Mouse (Mus musculus) kidney, embryonic 14.5 days (tissue): ENCODE measurements around the gene Dmbt1. TPM values are rescaled to one million over a fixed set of nuclear protein-coding genes. Genes with fewer than 3 reads are reported as not detected.
A peak's percentile ranks its signal among the peaks of the same experiment; 100 is the strongest.

ENCODE experiments used
- ATAC-seq: fragments of 200-750 bp; cut with Nextera tagmentation; 2 replicates; pipeline ENCODE4 v1.8.0; 2017; ENCODE audit warnings: moderate number of reproducible peaks, mild to moderate bottlenecking, moderate TSS enrichment, moderate library complexity; ENCODE audit not compliant: low FRiP score, low TSS enrichment
- H3K27ac ChIP-seq: fragments of 300-500 bp; sonication (generic); 2 replicates; pipeline ENCODE4 v1.5.1; 2014; ENCODE audit warnings: low read depth, mild to moderate bottlenecking, low read length, moderate library complexity, mixed read lengths
- H3K27me3 ChIP-seq: fragments of 300-500 bp; sonication (generic); 2 replicates; pipeline ENCODE4 v1.6.1; 2014; ENCODE audit warnings: mild to moderate bottlenecking, low read length; ENCODE audit not compliant: control insufficient read depth, insufficient read depth
- H3K36me3 ChIP-seq: fragments of 300-500 bp; sonication (generic); 2 replicates; pipeline ENCODE4 v1.6.1; 2014; ENCODE audit warnings: low read length, mixed read lengths; ENCODE audit not compliant: control insufficient read depth, insufficient read depth
- H3K4me1 ChIP-seq: fragments of 300-500 bp; sonication (generic); 2 replicates; pipeline ENCODE4 v1.6.1; 2014; ENCODE audit warnings: low read length, mixed read lengths; ENCODE audit not compliant: control insufficient read depth, insufficient read depth
- H3K4me2 ChIP-seq: fragments of 300-500 bp; sonication (generic); replicated peaks from 2 replicates; pipeline ENCODE4 v1.6.1; 2014; ENCODE audit warnings: low read depth, mild to moderate bottlenecking, low read length
- H3K4me3 ChIP-seq: fragments of 300-500 bp; sonication (generic); 2 replicates; pipeline ENCODE4 v1.5.1; 2014; ENCODE audit warnings: mild to moderate bottlenecking, low read length
- H3K9ac ChIP-seq: fragments of 300-500 bp; sonication (generic); 2 replicates; pipeline ENCODE4 v1.6.1; 2014; ENCODE audit warnings: low read depth, mild to moderate bottlenecking, low read length, moderate library complexity
- H3K9me3 ChIP-seq: fragments of 300-500 bp; sonication (generic); 2 replicates; pipeline ENCODE4 v1.6.1; 2016; ENCODE audit warnings: low read length; ENCODE audit not compliant: control insufficient read depth
- WGBS: fragments of 180-500 bp; shearing (Covaris S2); extraction: QIAGEN DNeasy Blood & Tissue Kit; methylation state at CpG from one replicate; pipeline ENCODE4 v1.1.7; 2014; 5-methylcytosine and 5-hydroxymethylcytosine counted together
- polyA plus RNA-seq: library from polyadenylated mRNA; unstranded; fragments of >200 nt; fragmentation: Nextera tagmentation; extraction: Ambion mirVana; gene quantifications from 2 replicates; pipeline ENCODE4 v1.2.1, GENCODE M21; 2014

The Dmbt1 gene
- polyA plus RNA-seq: not detected in 2 replicates

- Histone ChIP-seq H3K4me3 (no peak within 1 kb of the TSS), H3K9ac (no peak within 1 kb of the TSS), H3K9me3 (no peaks in the 10 kb centered on the region), H3K4me1 (no peaks in the 10 kb centered on the region), H3K27me3 (no peaks in the 10 kb centered on the region), H3K36me3 (no peaks in the 10 kb centered on the region), H3K4me2 (no peak within 1 kb of the TSS), H3K27ac (no peak within 1 kb of the TSS)
- no peak for ATAC-seq
- 65% methylated on average over 5 of the region's 5 CpGs for WGBS
Observed at GRCm38 (mm10) chr7:131031755-131032154, at the start of gene Dmbt1. Gene Dmbt1, plus strand, starts transcription at chr7:131032053.

GRCm38 (mm10) chr7:130982371-130982770 lies 49.5 kb upstream of the Dmbt1 start:
- ATAC-seq: peak; percentile 79
- H3K27ac ChIP-seq: no peak overlapping the region
- H3K36me3 ChIP-seq: no peaks in the 10 kb centered on the region
- 0 out of 2 replicates have a peak, but pooled peaks cover 6% of the 10 kb centered on the region for H3K4me1 ChIP-seq
- H3K9me3 ChIP-seq: no peaks in the 10 kb centered on the region
- no peak overlapping the region for H3K4me2 ChIP-seq
- no peaks in the 10 kb centered on the region for H3K27me3 ChIP-seq
- WGBS: 36% methylated on average over 4 of the region's 4 CpGs
- no peak overlapping the region for H3K9ac ChIP-seq
- H3K4me3 ChIP-seq: no peak overlapping the region

DNA sequence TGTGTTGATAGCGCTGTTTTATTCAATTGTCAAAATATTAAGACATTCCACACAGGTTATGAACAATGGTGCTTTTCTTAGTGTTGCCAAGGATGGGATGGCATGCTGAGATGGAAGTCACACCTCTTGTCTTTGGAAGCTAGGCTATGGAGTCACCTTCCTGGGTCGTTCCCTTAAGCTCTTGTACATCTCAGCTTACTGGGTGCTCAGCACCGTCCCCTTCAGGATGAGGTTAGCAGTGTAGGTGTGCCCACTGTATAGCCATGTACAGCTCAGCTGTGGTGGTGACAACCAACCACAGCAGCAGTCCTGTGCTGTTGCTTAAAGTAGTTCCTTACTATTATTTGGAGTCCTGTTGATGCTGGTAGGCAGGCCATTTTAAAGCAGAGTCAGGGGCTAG lies 49.0 kb upstream of the Dmbt1 start:
- Histone ChIP-seq H3K4me3 (no peak overlapping the region), H3K27me3 (no peaks in the 10 kb centered on the region), H3K9me3 (no peaks in the 10 kb centered on the region), H3K27ac (no peak overlapping the region), H3K4me2 (no peak overlapping the region), H3K36me3 (no peaks in the 10 kb centered on the region), H3K4me1 (0 out of 2 replicates have a peak, but pooled peaks cover 3% of the 10 kb centered on the region), H3K9ac (no peak overlapping the region)
- ATAC-seq: no peak
- 76% methylated on average over 3 of the region's 3 CpGs for WGBS

DNA sequence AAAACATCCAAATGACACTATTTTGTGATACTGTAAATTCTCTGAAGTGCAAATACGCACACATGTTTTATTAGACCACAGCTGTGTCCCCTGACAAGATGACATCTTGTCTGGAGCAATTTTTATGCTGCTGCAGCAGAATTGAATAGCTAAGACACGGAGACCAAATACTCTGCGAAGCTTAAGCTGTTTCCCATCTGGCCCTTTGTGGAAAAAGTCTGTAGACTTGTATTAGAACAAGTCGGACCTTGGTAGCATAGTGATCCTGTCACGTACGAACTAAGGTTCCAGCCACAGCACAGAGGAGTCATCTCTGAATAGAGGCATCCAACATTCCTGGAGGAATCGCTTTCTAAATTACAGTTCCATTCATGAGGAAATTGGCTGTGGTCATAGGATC lies 47.6 kb upstream of the Dmbt1 start:
- no peaks in the 10 kb centered on the region for H3K27me3 ChIP-seq
- no peak overlapping the region for H3K9ac ChIP-seq

DNA sequence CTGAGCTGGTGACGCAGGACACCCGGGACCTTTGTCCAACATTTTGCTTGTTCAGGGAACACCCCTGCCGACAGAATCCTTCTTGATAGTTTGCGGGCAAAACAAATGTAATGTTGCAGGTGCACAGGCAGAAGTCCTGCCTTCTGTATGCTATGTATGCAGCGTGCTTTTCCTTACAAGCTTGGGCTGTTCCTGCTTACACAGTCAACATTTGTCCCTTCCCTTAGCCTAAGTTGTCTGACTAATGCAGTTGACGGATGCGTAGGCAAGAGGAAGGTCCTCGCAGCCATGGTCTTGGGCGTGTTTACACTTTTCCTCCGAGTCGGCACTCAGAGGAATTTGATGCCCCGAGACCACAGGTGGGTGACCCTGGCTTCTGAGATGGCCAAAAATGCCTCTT lies 46.7 kb upstream of the Dmbt1 start:
- no peaks in the 10 kb centered on the region for H3K27me3 ChIP-seq
- no peak overlapping the region for H3K4me3 ChIP-seq
- H3K4me2 ChIP-seq: no peak overlapping the region
- H3K36me3 ChIP-seq: no peaks in the 10 kb centered on the region
- no peaks in the 10 kb centered on the region for H3K9me3 ChIP-seq
- H3K27ac ChIP-seq: no peak overlapping the region
- ATAC-seq: no peak
- 0 out of 2 replicates have a peak, but pooled peaks cover 2% of the 10 kb centered on the region for H3K4me1 ChIP-seq
- no peak overlapping the region for H3K9ac ChIP-seq
- 76% methylated on average over 12 of the region's 12 CpGs for WGBS

More for the DNA sequence above, 47.6 kb upstream of the Dmbt1 start:
- no peak overlapping the region for H3K4me3 ChIP-seq
- no peak for ATAC-seq
- 0 out of 2 replicates have a peak, but pooled peaks cover 2% of the 10 kb centered on the region for H3K4me1 ChIP-seq
- no peaks in the 10 kb centered on the region for H3K36me3 ChIP-seq
- H3K9me3 ChIP-seq: no peaks in the 10 kb centered on the region
- 71% methylated on average over 7 of the region's 7 CpGs for WGBS
- H3K27ac ChIP-seq: no peak overlapping the region
- H3K4me2 ChIP-seq: no peak overlapping the region

- H3K27me3 ChIP-seq: no peaks in the 10 kb centered on the region
- H3K9me3 ChIP-seq: no peaks in the 10 kb centered on the region
- no peak overlapping the region for H3K4me2 ChIP-seq
- no peaks in the 10 kb centered on the region for H3K36me3 ChIP-seq
- no peak for ATAC-seq
- WGBS: 68% methylated on average over 3 of the region's 3 CpGs
- no peak overlapping the region for H3K9ac ChIP-seq
- no peak overlapping the region for H3K27ac ChIP-seq
- no peak overlapping the region for H3K4me3 ChIP-seq
- 0 out of 2 replicates have a peak, but pooled peaks cover 2% of the 10 kb centered on the region for H3K4me1 ChIP-seq
Observed at GRCm38 (mm10) chr7:130985716-130986115, 46.1 kb upstream of the Dmbt1 start.

- Histone ChIP-seq H3K4me2 (no peak overlapping the region), H3K9ac (no peak overlapping the region), H3K27me3 (no peaks in the 10 kb centered on the region), H3K27ac (no peak overlapping the region), H3K36me3 (no peaks in the 10 kb centered on the region), H3K9me3 (no peaks in the 10 kb centered on the region), H3K4me1 (no peaks in the 10 kb centered on the region), H3K4me3 (no peak overlapping the region)
- ATAC-seq: no peak
- 72% methylated on average over 5 of the region's 5 CpGs for WGBS
Observed at GRCm38 (mm10) chr7:130988146-130988545, 43.7 kb upstream of the Dmbt1 start.

- H3K27ac ChIP-seq: no peak overlapping the region
- H3K27me3 ChIP-seq: no peaks in the 10 kb centered on the region
- WGBS: 58% methylated on average over 3 of the region's 3 CpGs
- no peaks in the 10 kb centered on the region for H3K4me1 ChIP-seq
- no peaks in the 10 kb centered on the region for H3K9me3 ChIP-seq
- no peak overlapping the region for H3K4me3 ChIP-seq
- no peak for ATAC-seq
- H3K36me3 ChIP-seq: no peaks in the 10 kb centered on the region
- no peak overlapping the region for H3K9ac ChIP-seq
- no peak overlapping the region for H3K4me2 ChIP-seq
Observed at GRCm38 (mm10) chr7:130989371-130989770, 42.5 kb upstream of the Dmbt1 start.

- Histone ChIP-seq H3K9me3 (no peaks in the 10 kb centered on the region), H3K36me3 (no peaks in the 10 kb centered on the region), H3K9ac (no peak overlapping the region), H3K27me3 (no peaks in the 10 kb centered on the region), H3K4me3 (no peak overlapping the region), H3K4me1 (no peaks in the 10 kb centered on the region), H3K4me2 (no peak overlapping the region), H3K27ac (no peak overlapping the region)
- no peak for ATAC-seq
- 86% methylated on average over 13 of the region's 13 CpGs for WGBS
Observed at GRCm38 (mm10) chr7:130991174-130991789, 40.6 kb upstream of the Dmbt1 start.
